Mouse (Mus musculus): ENCODE results near the gene Ctu1. TPM values are rescaled to one million over a fixed set of nuclear protein-coding genes. Genes with fewer than 3 reads are reported as not detected.

Ctu1 gene
- 1 to 10 TPM; 6.9 to 7.3 TPM for total RNA-seq (2023)

GRCm38 (mm10) chr7:43671809-43672580, at the start of gene Ctu1:
Gene Ctu1, plus strand, starts transcription at chr7:43672016.

GRCm38 (mm10) chr7:43634500-43634899, 37.3 kb upstream of the Ctu1 start, which contains the start of gene Ceacam18:
Gene Ceacam18, plus strand, starts transcription at chr7:43634707.

GRCm38 (mm10) chr7:43660002-43660401, 11.8 kb upstream of the Ctu1 start, which contains the start of gene Siglece:
Gene Siglece, minus strand, starts transcription at chr7:43660161.

GRCm38 (mm10) chr7:43690118-43690517, 18.3 kb downstream of the Ctu1 start, which contains the start of gene Klk14:
Gene Klk14, plus strand, starts transcription at chr7:43690418.

GRCm38 (mm10) chr7:43712267-43712666, 40.5 kb downstream of the Ctu1 start, which contains the start of gene Klk13:
Gene Klk13, plus strand, starts transcription at chr7:43712567.

Other genes with a start within 250 kb of the Ctu1 start
- not detected for gene Lim2, start 244.3 kb upstream of the Ctu1 start, total RNA-seq (2023)
- under 1 TPM in 1 of 2 experiments, not detected in 1; 0.81 TPM for gene Nkg7, start 234.9 kb upstream of the Ctu1 start, total RNA-seq (2023)
- not detected for gene Cldnd2, start 231.2 kb upstream of the Ctu1 start, total RNA-seq (2023)
- gene Etfb, start 227.9 kb upstream of the Ctu1 start, total RNA-seq (2023) = 10 to 100 TPM; 70.6 to 73.5 TPM
- gene Gm45233, start 227.9 kb upstream of the Ctu1 start, total RNA-seq (2023) = not detected
- gene Vsig10l, start 208.9 kb upstream of the Ctu1 start, total RNA-seq (2023) = 1 to 10 TPM; 4.6 to 6.6 TPM
- gene Iglon5, start 181.9 kb upstream of the Ctu1 start, total RNA-seq (2023) = not detected
- not detected for gene 4931406B18Rik, start 166.1 kb upstream of the Ctu1 start, total RNA-seq (2023)
- gene Cd33, start 127.6 kb upstream of the Ctu1 start, total RNA-seq (2023) = 10 to 100 TPM; 61.6 to 75.0 TPM
- gene Zfp658, start 109.8 kb upstream of the Ctu1 start, total RNA-seq (2023) = 10 to 100 TPM; 10.2 to 11.0 TPM
- gene Zfp719, start 92.4 kb upstream of the Ctu1 start, total RNA-seq (2023) = 10 to 100 TPM; 10.5 to 10.7 TPM
- 1 to 10 TPM in 1 of 2 experiments, not detected in 1; 1.2 TPM for gene Zfp819, start 64.8 kb upstream of the Ctu1 start, total RNA-seq (2023)
- gene Ceacam18, start 37.3 kb upstream of the Ctu1 start, total RNA-seq (2023) = not detected
- 100 to 1,000 TPM; 128 to 137 TPM for gene Siglece, start 11.9 kb upstream of the Ctu1 start, total RNA-seq (2023)
- gene Klk14, start 18.4 kb downstream of the Ctu1 start, total RNA-seq (2023) = not detected
- not detected for gene Klk13, start 40.6 kb downstream of the Ctu1 start, total RNA-seq (2023)
- not detected for gene Klk12, start 96.9 kb downstream of the Ctu1 start, total RNA-seq (2023)
- gene Klk11, start 102.6 kb downstream of the Ctu1 start, total RNA-seq (2023) = not detected
- not detected for gene Klk10, start 109.0 kb downstream of the Ctu1 start, total RNA-seq (2023)
- not detected for gene Klk9, start 119.9 kb downstream of the Ctu1 start, total RNA-seq (2023)
- 1 to 10 TPM; 4.9 to 5.3 TPM for gene Klk8, start 125.6 kb downstream of the Ctu1 start, total RNA-seq (2023)
- gene Klk7, start 139.3 kb downstream of the Ctu1 start, total RNA-seq (2023) = not detected
- gene Klk6, start 152.5 kb downstream of the Ctu1 start, total RNA-seq (2023) = not detected
- gene Klk5, start 170.0 kb downstream of the Ctu1 start, total RNA-seq (2023) = not detected
- not detected for gene Klk4, start 209.1 kb downstream of the Ctu1 start, total RNA-seq (2023)

Data from monocyte, adult 59 days (primary cell).